Mouse (Mus musculus): ENCODE results near the gene Coa5. TPM values are rescaled to one million over a fixed set of nuclear protein-coding genes. Genes with fewer than 3 reads are reported as not detected.

The Coa5 gene
- polyA plus RNA-seq, 1 experiment from 2014 or later = 64.0 TPM

GRCm38 (mm10) chr1:37393174-37393573, 36.7 kb downstream of the Coa5 start:
- Histone ChIP-seq H3K4me2 (ENCODE audit: low read depth) (no peak overlapping the region), H3K9ac (ENCODE audit: low read length) (no peak overlapping the region), H3K27ac (ENCODE audit: low read depth, low read length) (no peak overlapping the region), H3K4me3 (ENCODE audit: low read depth, low read length) (no peak overlapping the region), H3K36me3 (ENCODE audit: control insufficient read depth, insufficient read depth, low read length) (no peaks in the 10 kb centered on the region; the same call in 1 of the 2 replicates), H3K4me1 (ENCODE audit: control insufficient read depth, insufficient read depth, low read length) (no peaks in the 10 kb centered on the region), H3K9me3 (ENCODE audit: control insufficient read depth, low read length) (no peaks in the 10 kb centered on the region), H3K27me3 (ENCODE audit: control insufficient read depth, insufficient read depth, low read length) (no peaks in the 10 kb centered on the region)
- DNase-seq (ENCODE audit: low spot score) (no peak), ATAC-seq (ENCODE audit: insufficient read depth, low FRiP score, low TSS enrichment) (no peak)
- 84% methylated on average over 5 of the region's 5 CpGs for WGBS

- Histone ChIP-seq H3K4me3 (ENCODE audit: low read depth, low read length) (no peak overlapping the region), H3K36me3 (ENCODE audit: control insufficient read depth, insufficient read depth, low read length) (no peaks in the 10 kb centered on the region; the same call in 1 of the 2 replicates), H3K27me3 (ENCODE audit: control insufficient read depth, insufficient read depth, low read length) (no peaks in the 10 kb centered on the region), H3K27ac (ENCODE audit: low read depth, low read length) (no peak overlapping the region), H3K9ac (ENCODE audit: low read length) (no peak overlapping the region), H3K9me3 (ENCODE audit: control insufficient read depth, low read length) (no peaks in the 10 kb centered on the region), H3K4me1 (ENCODE audit: control insufficient read depth, insufficient read depth, low read length) (no peaks in the 10 kb centered on the region), H3K4me2 (ENCODE audit: low read depth) (no peak overlapping the region)
- no peak for ATAC-seq (ENCODE audit: insufficient read depth, low FRiP score, low TSS enrichment)
- 87% methylated on average over 7 of the region's 7 CpGs for WGBS
- DNase-seq (ENCODE audit: low spot score) = no peak
Observed at GRCm38 (mm10) chr1:37386448-37386971, 43.4 kb downstream of the Coa5 start.

- Histone ChIP-seq H3K4me1 (ENCODE audit: control insufficient read depth, insufficient read depth, low read length) (no peaks in the 10 kb centered on the region), H3K27ac (ENCODE audit: low read depth, low read length) (no peak overlapping the region), H3K9ac (ENCODE audit: low read length) (no peak overlapping the region), H3K27me3 (ENCODE audit: control insufficient read depth, insufficient read depth, low read length) (no peaks in the 10 kb centered on the region), H3K36me3 (ENCODE audit: control insufficient read depth, insufficient read depth, low read length) (no peaks in the 10 kb centered on the region; the same call in 1 of the 2 replicates), H3K4me2 (ENCODE audit: low read depth) (no peak overlapping the region), H3K4me3 (ENCODE audit: low read depth, low read length) (no peak overlapping the region), H3K9me3 (ENCODE audit: control insufficient read depth, low read length) (no peaks in the 10 kb centered on the region)
- ATAC-seq (ENCODE audit: insufficient read depth, low FRiP score, low TSS enrichment) (no peak), DNase-seq (ENCODE audit: low spot score) (no peak)
- WGBS = 91% methylated on average over 3 of the region's 3 CpGs
Observed at GRCm38 (mm10) chr1:37384304-37384703, 45.6 kb downstream of the Coa5 start.

DNA sequence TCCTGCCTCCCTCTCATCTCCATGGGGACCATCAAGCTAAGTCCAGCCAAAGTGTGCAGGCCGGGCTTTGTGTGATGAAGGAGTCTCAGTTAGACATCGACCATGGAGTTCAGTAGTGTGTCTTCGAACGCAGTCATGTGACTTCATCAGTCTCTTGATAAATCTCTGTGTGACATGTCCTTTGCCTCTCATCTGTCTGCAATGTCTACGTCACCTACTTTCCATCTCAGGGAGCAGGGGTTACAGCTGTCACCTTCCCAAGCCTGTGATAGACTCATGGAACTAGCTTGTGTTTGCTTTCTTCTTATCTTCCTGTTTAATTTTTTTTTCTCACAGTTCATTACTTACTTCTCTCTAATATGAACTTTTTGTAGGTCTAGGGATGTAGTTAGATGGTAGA, 49.0 kb downstream of the Coa5 start:
- 96% methylated on average over 5 of the region's 5 CpGs for WGBS
- Histone ChIP-seq H3K27me3 (ENCODE audit: control insufficient read depth, insufficient read depth, low read length) (no peaks in the 10 kb centered on the region), H3K9me3 (ENCODE audit: control insufficient read depth, low read length) (no peaks in the 10 kb centered on the region), H3K4me2 (ENCODE audit: low read depth) (no peak overlapping the region), H3K4me1 (ENCODE audit: control insufficient read depth, insufficient read depth, low read length) (no peaks in the 10 kb centered on the region), H3K36me3 (ENCODE audit: control insufficient read depth, insufficient read depth, low read length) (no peaks in the 10 kb centered on the region; the same call in 1 of the 2 replicates), H3K27ac (ENCODE audit: low read depth, low read length) (no peak overlapping the region), H3K4me3 (ENCODE audit: low read depth, low read length) (no peak overlapping the region), H3K9ac (ENCODE audit: low read length) (no peak overlapping the region)
- no peak for ATAC-seq (ENCODE audit: insufficient read depth, low FRiP score, low TSS enrichment)
- no peak for DNase-seq (ENCODE audit: low spot score)

DNA sequence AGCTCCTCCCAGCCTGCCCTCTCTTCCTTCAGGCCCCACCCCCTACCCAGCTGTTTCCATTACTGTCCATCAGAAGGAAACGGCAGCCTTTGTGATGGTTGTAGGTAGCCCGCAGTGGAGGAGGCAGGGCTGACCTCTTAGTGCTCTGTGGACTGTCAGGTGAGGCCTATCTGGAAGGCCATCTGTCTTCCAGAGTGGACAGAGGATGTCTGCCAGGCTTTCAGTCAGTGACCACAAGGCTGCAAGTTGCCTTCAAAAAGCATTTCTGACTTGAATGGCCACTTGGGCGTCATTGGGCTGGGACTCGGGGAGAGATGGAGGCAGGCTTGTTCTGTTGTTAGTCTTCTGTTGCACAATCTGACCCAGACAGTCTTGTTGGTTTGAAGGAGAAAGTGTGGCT, 50.4 kb downstream of the Coa5 start:
- Histone ChIP-seq H3K4me3 (ENCODE audit: low read depth, low read length) (no peak overlapping the region), H3K4me1 (ENCODE audit: control insufficient read depth, insufficient read depth, low read length) (no peaks in the 10 kb centered on the region), H3K9me3 (ENCODE audit: control insufficient read depth, low read length) (no peaks in the 10 kb centered on the region), H3K27ac (ENCODE audit: low read depth, low read length) (no peak overlapping the region), H3K36me3 (ENCODE audit: control insufficient read depth, insufficient read depth, low read length) (no peaks in the 10 kb centered on the region; the same call in 1 of the 2 replicates), H3K27me3 (ENCODE audit: control insufficient read depth, insufficient read depth, low read length) (no peaks in the 10 kb centered on the region), H3K9ac (ENCODE audit: low read length) (no peak overlapping the region), H3K4me2 (ENCODE audit: low read depth) (no peak overlapping the region)
- no peak for DNase-seq (ENCODE audit: low spot score)
- ATAC-seq (ENCODE audit: insufficient read depth, low FRiP score, low TSS enrichment) = no peak
- WGBS = 65% methylated on average over 4 of the region's 4 CpGs

DNA sequence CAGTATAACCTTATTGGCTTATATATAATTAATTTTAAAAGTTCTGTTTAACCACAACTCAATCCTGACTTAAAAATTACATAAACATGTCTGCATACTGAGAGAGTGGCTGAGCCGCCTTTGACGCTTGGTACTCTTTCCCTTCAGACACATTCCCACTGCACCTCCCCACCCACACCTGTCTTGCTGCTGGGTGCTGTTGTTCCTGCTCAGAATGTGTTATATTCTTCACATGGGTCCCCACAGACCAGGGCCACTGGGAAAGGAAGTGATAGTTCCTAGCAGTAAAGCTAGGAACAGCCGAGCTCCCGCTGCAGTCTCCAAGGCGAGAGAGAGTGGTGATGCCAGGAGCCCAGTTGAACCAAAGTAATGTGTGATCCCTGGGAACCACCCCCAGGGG, 51.8 kb downstream of the Coa5 start:
- Histone ChIP-seq H3K4me3 (ENCODE audit: low read depth, low read length) (no peak overlapping the region), H3K9me3 (ENCODE audit: control insufficient read depth, low read length) (no peaks in the 10 kb centered on the region), H3K27me3 (ENCODE audit: control insufficient read depth, insufficient read depth, low read length) (no peaks in the 10 kb centered on the region), H3K36me3 (ENCODE audit: control insufficient read depth, insufficient read depth, low read length) (no peaks in the 10 kb centered on the region; the same call in 1 of the 2 replicates), H3K9ac (ENCODE audit: low read length) (no peak overlapping the region), H3K4me1 (ENCODE audit: control insufficient read depth, insufficient read depth, low read length) (no peaks in the 10 kb centered on the region), H3K27ac (ENCODE audit: low read depth, low read length) (no peak overlapping the region), H3K4me2 (ENCODE audit: low read depth) (no peak overlapping the region)
- ATAC-seq (ENCODE audit: insufficient read depth, low FRiP score, low TSS enrichment) (no peak), DNase-seq (ENCODE audit: low spot score) (no peak)
- 94% methylated on average over 5 of the region's 5 CpGs for WGBS

DNA sequence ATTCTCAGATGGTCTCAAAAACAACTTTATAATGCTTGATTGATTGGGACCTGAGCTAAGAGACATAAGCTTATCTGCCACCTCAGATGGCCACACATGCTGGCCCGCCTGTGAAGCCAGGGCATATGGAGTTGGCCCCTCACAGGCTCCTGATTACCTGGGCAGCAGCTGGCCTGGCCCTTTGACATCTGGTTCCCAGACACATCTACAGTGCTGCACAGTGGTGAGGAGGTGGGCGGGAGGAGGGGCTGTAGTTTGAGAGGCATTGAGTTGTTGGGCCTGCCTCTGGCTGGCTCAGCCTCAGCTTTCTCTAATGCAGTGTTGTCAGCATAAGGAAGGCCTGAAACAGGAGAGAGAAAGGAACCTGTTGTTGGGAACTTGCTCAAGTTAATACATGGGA, 53.2 kb downstream of the Coa5 start:
- no peaks in the 10 kb centered on the region for H3K27me3 ChIP-seq (ENCODE audit: control insufficient read depth, insufficient read depth, low read length)
- ATAC-seq (ENCODE audit: insufficient read depth, low FRiP score, low TSS enrichment) (no peak), DNase-seq (ENCODE audit: low spot score) (no peak)
- no peak overlapping the region for H3K9ac ChIP-seq (ENCODE audit: low read length)
- no peaks in the 10 kb centered on the region for H3K9me3 ChIP-seq (ENCODE audit: control insufficient read depth, low read length)
- 81% methylated on average over 2 of the region's 2 CpGs for WGBS
- no peak overlapping the region for H3K27ac ChIP-seq (ENCODE audit: low read depth, low read length)
- H3K4me2 ChIP-seq (ENCODE audit: low read depth) = no peak overlapping the region
- no peaks in the 10 kb centered on the region for H3K4me1 ChIP-seq (ENCODE audit: control insufficient read depth, insufficient read depth, low read length)
- no peak overlapping the region for H3K4me3 ChIP-seq (ENCODE audit: low read depth, low read length)
- no peaks in the 10 kb centered on the region; the same call in 1 of the 2 replicates for H3K36me3 ChIP-seq (ENCODE audit: control insufficient read depth, insufficient read depth, low read length)

GRCm38 (mm10) chr1:37376177-37376576, 53.7 kb downstream of the Coa5 start:
- H3K9me3 ChIP-seq (ENCODE audit: control insufficient read depth, low read length) = no peaks in the 10 kb centered on the region
- H3K36me3 ChIP-seq (ENCODE audit: control insufficient read depth, insufficient read depth, low read length) = no peaks in the 10 kb centered on the region; the same call in 1 of the 2 replicates
- H3K4me1 ChIP-seq (ENCODE audit: control insufficient read depth, insufficient read depth, low read length) = no peaks in the 10 kb centered on the region
- H3K4me3 ChIP-seq (ENCODE audit: low read depth, low read length) = no peak overlapping the region
- no peak overlapping the region for H3K9ac ChIP-seq (ENCODE audit: low read length)
- DNase-seq (ENCODE audit: low spot score) = no peak
- H3K4me2 ChIP-seq (ENCODE audit: low read depth) = no peak overlapping the region
- no peak for ATAC-seq (ENCODE audit: insufficient read depth, low FRiP score, low TSS enrichment)
- H3K27me3 ChIP-seq (ENCODE audit: control insufficient read depth, insufficient read depth, low read length) = no peaks in the 10 kb centered on the region
- WGBS = 90% methylated on average over 8 of the region's 8 CpGs
- H3K27ac ChIP-seq (ENCODE audit: low read depth, low read length) = no peak overlapping the region

DNA sequence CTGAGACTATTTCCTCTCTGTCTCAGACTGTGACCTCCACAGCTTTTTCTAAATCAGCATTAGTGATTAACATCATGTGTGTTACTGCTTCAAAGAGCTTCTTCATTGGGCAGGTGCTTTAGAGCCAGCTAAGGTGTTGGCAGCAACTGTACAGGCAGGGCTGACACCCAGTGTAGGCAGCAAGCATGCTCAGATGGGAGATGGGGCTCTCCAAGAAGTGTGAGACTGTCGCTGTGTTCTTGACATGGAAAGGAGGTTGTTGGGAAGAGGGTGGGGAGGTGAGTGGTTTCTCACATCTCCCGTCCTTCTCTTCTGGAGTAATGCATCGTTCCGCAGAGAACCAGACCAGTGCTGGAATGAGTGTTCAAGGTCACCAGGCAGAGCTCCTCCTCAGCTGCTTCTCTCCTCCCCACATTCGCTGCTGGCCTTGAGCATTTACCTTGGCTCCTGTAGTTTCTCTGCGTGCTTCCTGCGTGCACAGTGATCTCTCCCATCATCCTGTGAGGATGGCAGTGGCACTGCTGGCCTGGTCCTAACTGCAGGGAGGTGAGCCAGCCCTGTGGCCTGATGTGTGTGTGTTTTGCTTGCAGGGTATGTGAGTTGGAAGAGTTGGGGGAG, 61.0 kb downstream of the Coa5 start:
- no peak overlapping the region for H3K27ac ChIP-seq (ENCODE audit: low read depth, low read length)
- H3K4me1 ChIP-seq (ENCODE audit: control insufficient read depth, insufficient read depth, low read length) = no peaks in the 10 kb centered on the region
- ATAC-seq (ENCODE audit: insufficient read depth, low FRiP score, low TSS enrichment) (no peak), DNase-seq (ENCODE audit: low spot score) (no peak)
- no peak overlapping the region for H3K4me2 ChIP-seq (ENCODE audit: low read depth)
- 89% methylated on average over 7 of the region's 7 CpGs for WGBS
- no peaks in the 10 kb centered on the region for H3K36me3 ChIP-seq (ENCODE audit: control insufficient read depth, insufficient read depth, low read length)
- no peaks in the 10 kb centered on the region for H3K9me3 ChIP-seq (ENCODE audit: control insufficient read depth, low read length)
- H3K27me3 ChIP-seq (ENCODE audit: control insufficient read depth, insufficient read depth, low read length) = no peaks in the 10 kb centered on the region
- no peak overlapping the region for H3K4me3 ChIP-seq (ENCODE audit: low read depth, low read length)
- no peak overlapping the region for H3K9ac ChIP-seq (ENCODE audit: low read length)

Measured in neural tube, embryonic 11.5 days (tissue).